Mouse (Mus musculus): ENCODE data around the gene Dnm3.
A peak's percentile ranks its signal among the peaks of the same experiment; 100 is the strongest.

Dnm3 gene

DNA sequence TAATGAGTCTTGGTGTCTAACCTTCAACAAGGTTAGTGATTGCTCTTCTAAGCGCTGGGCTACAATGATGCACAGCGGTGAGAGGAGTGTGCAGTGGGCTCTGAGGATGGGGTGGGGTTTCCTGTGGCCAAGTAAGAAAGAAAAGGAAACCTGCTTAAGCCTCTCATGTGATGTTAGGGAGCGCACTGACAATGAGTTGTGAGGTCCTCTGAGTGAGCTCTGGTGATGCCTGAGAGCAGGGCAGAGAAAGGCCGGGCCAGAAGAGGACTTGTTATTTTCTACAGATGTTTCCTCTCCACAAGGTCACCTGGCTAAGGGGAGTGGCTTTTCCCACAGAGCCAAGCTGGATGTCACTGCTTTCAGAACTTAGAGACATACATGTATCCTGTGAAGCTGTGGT is 298.4 kb downstream of the Dnm3 start:
- no peak for DNase-seq (ENCODE audit: extremely low spot score, low read depth, low spot score)

DNA sequence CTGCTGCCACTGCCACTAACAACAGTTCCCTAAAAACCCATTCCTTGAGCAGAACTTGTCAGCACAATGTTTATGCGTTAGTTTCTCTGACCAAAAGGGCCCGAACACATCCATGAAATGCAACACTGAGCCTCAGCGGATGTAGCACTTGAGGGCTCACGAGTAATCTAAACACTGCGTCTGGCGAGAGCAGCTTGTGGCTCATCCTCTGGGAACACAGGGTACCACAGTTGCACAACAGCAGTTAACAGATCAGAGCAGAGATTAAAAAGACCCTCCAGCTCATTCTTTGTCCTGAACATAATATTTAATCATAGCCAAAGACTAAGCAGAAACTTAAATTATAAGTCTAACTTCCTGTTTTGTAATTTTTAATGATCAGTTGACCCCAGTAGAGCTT is 305.0 kb downstream of the Dnm3 start:
- DNase-seq (ENCODE audit: extremely low spot score, low read depth, low spot score): no peak

DNA sequence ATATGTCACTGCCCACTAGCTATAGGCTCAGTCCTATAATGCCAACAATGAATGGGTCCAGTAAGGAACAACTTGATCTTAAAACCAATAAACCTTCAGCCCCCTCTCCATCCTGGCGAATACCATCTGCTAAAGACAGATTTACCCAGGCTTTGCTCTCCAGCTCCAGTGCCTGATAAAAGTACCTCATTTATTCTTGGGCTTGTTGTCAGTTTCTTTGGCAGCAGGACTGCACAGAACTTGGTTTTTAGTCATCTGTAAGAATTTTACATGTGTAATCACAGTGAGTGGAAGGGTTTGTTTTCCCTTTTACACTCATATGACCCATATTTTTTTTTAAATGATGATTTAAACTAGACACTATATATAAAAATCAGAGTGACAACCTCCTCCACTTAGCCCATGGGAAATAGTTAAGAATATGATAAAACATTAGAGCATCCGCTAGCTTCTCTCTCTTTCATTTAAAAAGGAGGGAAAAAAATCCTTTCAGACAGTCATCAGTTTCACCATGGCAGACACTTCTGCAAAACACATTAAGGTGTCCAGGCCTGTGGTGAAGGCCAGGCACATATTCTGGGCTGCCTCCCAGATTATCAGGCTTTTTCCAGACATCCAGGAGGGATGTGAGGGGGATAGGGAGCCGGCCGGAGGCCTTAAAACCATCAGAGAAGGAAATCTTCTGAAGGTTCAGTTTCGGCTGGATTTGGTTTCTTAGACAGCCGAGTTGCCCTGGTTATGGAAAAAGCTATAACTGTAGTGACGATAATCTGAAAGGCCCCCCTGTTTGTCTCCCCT is 313.9 kb downstream of the Dnm3 start:
- no peak for DNase-seq (ENCODE audit: extremely low spot score, low read depth, low spot score)

DNA sequence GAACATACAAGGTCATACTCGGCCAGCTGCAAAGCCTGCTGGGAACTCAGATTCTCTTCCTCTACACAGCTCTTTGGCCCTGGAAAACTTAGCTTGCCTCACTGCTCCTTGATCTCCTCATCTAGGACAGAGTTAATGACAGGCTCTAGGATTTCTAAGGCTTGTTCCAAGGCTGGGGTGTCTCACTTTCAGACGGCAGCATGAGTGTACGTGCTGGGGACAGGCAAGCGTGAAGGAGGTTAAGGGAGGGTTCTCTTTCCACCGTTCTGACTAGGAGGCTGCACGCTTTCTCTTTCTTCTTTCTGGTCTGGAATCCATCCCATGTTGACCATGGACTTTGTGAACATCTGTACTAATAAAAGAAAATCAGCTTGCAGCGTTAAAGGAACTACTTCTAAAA is 315.2 kb downstream of the Dnm3 start:
- no peak for DNase-seq (ENCODE audit: extremely low spot score, low read depth, low spot score)

DNA sequence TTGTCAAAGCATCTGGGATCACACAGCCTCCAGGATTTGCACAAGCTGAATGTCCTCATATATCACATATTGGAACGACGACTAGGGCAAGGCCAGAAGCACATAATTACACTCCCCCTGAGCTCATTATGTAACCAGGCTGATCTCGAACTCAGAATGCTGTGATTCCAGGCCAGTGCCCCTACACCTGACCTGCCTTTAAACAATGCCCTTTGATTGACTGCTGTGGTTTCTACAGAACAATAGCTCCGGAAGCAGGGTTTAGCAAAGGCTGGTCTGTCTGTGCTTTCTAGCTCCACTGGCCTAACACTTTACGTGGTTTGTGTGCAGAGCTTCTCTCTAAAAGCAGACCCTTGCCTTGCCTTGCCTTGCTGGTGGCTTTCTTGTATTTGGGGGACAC is 315.6 kb downstream of the Dnm3 start:
- DNase-seq (ENCODE audit: extremely low spot score, low read depth, low spot score): no peak

DNA sequence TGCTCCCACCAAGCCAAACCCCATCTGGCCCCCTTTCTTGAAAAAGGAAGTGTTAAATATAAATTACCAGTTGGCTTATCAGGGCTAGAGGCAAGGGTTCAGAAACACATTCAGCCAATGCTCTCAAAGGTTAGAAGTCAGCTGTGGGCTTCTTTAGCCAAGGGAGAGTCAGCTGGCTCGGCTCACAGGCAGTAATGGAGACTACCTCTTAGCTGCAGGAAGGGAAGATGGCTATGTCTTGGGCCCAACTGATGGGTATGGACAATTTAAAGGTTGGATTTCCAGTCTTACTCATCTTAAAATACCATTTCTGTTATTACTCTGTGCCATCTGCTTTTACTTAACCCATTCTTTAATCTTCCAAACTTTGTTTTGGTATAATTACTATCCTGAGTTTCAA is 317.1 kb downstream of the Dnm3 start:
- DNase-seq (ENCODE audit: extremely low spot score, low read depth, low spot score): no peak

DNA sequence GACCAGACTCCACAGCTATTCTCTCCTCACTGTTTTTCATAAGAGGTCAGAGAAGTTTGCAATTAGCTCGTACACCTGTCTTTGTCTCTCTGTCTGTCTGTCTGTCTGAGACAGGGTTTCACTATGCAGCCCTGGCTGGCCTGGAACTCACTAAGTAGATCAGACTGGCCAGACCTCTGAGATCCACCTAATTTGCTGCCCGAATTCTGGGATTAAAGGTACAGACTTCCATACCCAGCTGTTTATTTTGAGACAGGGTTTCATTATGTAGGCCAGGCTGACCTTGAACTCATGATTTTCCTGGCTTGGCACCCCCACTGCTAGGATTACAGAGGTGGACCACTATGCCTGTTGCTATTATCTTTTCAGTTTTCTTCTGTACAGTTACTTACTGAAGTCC is 319.3 kb downstream of the Dnm3 start:
- DNase-seq (ENCODE audit: extremely low spot score, low read depth, low spot score): no peak

DNA sequence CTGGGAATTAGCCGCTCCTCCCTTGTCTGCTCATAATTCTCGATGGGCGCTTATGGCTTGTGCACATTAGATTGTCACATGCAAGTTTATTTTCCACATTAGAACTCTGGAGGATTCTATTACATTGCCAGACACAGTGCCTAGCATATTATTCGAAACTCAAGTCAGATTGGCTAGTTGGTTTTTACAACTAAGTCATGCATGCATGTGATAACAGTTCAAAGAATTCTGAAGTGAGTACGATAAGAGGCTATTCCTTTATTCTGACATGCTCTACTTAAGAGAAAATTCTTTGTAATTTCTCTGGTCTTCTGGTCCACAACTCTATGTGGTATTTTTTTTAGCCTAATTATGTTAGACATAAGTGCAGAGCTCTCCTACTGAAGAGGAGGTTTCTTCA is 320.2 kb downstream of the Dnm3 start:
- DNase-seq (ENCODE audit: extremely low spot score, low read depth, low spot score): no peak

DNA sequence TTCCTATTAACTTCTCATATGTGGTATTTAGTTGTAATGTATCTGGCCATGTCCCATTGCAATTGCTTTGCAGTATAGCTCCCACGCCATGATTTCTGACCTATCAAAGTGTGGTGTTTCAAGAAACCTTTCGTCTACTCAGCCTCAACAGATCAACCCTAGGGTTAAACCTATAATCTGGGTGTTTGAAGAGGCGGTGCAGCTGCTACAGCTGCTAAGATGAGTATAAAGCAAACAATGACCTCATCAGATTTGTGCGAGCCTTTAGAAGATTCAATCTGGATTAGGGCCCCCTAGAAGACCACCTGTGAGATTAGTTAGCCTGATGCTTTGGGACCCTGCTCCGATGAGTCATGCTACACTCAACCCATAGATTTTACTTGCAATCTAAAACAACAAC is 321.0 kb downstream of the Dnm3 start:
- DNase-seq (ENCODE audit: extremely low spot score, low read depth, low spot score): no peak

DNA sequence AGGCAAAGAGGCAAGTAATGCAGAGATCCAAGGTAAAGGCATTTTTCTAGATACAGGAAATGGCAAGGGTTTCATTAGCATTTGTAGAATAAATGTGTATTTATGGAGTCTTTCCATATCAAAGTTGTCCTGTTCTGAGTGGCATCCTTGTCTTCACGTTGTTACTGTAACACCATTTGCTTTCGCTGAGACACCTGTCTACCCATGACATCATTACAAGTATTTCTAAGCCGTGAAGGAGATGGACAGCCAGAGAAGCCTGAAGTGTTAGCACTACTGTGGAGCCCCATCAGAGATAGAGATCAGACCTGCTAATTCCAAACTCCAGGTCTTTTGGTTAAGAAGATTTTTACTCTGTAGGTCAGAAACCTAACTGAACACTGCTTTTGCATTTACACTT is 322.3 kb downstream of the Dnm3 start:
- no peak for DNase-seq (ENCODE audit: extremely low spot score, low read depth, low spot score)

DNA sequence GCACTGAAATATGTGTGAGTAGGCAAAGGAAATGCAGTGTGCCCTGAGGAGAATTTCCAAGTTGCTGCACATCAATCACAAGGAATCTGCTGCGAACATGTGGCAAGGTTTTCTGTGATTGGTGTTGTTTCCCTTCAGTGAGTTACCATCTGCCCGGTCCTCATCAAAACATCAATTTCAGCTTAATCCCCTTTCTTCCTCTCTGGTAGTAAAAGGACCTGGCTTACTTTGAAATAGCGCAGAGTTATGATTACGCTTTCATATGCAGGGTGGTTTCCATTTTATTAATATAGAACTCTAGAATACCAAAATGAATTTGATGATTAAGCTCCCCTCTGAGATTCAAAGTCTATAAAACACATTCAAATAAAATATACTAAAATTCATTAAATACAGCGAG is 324.7 kb downstream of the Dnm3 start:
- peak; percentile 49 for DNase-seq (ENCODE audit: extremely low spot score, low read depth, low spot score)

DNA sequence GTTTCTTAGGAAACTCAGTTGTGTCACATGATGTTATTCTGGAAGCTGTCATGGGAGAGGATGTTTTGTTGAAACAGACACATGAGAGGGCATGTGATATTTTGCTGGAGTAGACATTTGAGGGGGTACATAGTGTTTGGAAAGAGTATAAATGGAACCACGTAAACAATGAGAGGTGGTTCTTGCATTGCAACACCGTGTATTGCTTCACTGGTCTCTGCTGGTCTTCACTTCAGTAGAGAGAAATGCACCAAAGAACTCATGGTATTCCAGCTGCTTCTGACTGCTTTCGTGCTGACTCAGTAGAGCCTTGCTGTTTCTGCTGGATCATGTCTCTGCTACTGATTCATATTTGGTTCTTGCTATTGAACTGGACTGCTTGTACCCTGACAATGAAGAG is 328.1 kb downstream of the Dnm3 start:
- DNase-seq (ENCODE audit: extremely low spot score, low read depth, low spot score): no peak

DNA sequence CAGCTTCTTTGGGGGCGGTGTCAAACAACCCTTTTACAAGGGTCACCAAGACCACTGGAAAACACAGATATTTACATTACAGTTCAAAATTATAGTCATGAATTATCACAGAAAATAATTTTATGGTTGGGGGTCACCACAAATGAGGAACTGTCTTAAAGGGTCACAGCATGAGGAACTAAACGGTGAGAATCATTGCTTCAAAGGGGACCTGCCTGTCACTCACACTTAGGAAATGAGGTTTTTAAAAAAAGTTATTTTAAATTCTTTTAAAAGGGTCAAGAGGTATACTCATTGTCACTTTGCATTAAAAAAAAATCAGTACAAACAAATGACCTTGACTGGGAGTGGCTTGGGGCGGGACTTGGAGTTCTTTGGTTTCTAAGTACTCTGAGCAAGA is 330.3 kb downstream of the Dnm3 start:
- DNase-seq (ENCODE audit: extremely low spot score, low read depth, low spot score): no peak

DNA sequence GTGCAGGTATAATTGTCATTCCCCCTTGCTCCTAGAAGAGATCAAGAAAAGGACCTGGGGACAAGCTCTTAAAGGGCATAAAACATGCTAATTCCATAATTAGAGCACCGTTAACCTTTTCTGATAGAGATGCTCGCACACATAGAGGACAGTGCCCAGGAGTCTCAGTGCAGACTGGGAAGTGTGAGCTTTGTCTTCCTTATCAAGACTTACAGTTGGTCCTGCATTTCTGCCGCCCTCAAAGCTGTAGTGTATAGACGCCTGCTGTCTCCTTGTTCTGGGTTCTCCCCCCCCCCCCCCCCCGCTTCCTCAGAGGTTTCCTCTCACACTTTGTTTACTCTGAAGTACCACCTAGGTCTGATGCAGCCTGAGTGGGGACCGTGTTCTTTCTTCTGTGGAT is 332.1 kb downstream of the Dnm3 start:
- DNase-seq (ENCODE audit: extremely low spot score, low read depth, low spot score): no peak

DNA sequence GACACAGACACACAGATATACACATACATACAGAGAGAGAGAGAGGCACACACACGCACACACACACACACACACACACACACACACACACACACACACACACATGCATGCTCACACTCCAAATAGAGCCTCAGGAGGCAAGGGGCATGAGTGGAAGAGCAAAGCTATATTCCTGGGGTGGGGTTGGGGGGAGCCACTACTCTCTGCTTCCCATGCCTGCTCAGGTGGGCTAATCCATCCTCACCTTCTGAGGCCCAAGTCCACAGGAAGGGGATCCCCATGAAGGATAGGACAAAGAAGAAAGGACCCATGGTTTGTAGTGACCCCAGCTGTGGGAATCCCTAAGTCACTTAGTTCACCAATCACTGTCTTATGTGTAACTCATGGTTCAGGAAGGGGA is 332.8 kb downstream of the Dnm3 start:
- no peak for DNase-seq (ENCODE audit: extremely low spot score, low read depth, low spot score)

DNA sequence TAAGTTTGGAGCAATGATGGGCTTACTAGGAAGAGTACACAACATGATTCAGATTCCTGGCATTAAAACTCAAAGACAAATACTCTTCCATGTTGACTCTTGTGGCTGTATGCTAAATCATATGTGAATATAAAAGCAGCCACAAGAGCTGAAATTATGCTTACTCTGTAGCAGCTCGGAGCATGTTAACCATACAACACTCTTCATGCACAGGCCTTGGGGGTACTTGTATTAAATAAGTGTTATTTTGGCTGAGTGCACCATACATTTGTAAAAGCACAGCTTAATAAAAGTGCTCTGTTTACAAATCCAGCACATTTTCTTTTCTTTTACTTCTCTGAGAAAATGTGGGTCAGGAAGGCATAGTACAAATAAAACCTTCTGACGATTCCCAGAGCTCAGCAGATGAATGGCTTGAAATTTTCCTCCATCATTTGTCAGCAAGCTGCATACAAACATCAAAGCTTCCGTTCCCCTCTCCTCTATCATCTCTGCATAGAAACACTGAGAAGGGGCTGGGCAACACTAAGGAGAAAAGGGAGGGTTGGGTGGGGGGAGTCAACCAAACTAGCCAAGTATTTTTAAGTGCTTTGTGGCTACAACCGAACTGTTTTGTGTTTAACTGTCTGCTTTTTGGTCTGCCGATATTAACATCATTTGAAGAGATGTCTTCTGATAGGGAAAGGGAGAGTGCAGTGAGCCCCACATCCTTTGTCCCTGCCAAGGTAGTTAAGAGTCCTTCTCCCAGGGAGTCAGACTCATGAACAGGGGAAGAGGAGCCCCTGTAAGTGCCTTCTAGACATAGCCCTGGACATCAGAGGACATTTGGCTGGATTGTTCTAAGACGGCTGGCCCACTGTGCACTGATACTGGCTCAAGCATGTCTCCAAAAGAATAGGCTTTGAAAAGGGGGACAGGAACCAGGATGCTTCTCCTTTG is 333.6 kb downstream of the Dnm3 start:
- no peak for DNase-seq (ENCODE audit: extremely low spot score, low read depth, low spot score)

DNA sequence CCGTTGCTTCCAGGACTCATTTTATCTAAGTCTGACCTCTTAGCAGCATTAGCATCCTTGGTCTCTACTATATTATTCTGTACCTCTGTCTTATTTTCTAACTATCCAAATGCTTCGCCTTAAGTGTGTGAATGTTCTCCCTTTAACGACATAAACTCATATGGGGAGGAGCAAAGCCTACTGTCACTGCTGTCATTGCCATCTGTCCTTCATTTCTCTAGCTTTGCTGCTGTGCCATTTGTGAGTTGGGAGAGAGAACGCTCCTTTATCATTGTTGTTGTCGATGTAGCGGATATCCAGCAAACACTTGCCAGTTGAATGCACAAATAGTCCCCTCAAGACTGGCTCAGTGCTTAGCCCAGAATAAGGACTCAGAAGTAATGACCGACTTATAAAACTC is 335.5 kb downstream of the Dnm3 start:
- no peak for DNase-seq (ENCODE audit: extremely low spot score, low read depth, low spot score)

DNA sequence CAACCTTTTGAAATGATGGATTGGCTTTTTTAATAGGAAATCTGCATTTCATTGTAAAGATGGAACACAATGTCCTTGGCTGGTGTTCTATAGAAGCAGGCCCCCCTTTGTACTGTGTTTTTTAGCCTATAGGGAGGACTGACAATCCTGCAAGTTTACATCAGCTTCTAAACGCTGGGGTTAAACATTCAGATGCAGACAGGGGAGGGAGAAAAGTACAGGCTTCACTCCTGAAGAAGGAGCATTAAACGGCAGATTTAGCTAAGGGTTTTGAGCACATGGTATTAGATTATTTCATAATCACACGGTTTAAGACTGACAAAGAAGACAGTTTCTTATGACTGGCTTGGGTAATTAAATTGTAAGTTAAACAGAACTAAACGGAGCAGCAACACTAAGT is 341.5 kb downstream of the Dnm3 start:
- DNase-seq (ENCODE audit: extremely low spot score, low read depth, low spot score): no peak

DNA sequence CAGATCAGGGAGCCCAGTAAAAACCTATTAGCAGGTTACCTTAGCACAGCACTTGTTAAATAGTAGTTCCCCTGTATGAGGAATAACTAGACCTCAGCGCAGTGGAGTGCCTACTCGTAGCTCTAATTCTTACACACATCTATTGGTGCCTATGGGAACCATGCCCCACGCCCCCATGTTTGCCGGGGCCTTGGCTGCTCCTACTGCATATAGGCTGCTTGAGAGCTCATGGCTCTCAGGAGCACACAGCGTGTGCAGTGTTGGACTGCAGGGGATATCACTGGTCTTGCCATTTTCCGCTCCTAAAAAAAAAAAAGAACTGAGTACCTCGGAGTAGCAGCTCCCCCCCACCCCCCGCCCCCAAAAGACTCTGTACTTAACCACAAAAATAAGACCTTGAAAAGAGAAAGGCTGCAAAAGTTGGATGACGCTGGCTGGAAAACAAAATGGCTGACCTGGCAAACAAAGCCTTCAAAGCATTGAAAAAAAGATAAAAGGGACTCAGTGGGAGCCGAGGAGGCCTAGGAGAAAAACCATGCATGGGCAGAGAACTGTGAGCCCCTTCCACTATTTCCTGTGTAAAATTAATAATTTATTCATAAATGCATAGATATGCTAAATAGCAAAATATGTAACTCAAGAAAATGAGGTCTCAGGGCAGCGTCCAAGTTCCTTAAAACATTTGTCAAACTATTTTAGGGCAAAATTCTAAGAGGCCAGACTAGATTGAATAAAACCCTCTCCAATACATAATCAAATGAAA is 342.2 kb downstream of the Dnm3 start:
- DNase-seq (ENCODE audit: extremely low spot score, low read depth, low spot score): no peak

DNA sequence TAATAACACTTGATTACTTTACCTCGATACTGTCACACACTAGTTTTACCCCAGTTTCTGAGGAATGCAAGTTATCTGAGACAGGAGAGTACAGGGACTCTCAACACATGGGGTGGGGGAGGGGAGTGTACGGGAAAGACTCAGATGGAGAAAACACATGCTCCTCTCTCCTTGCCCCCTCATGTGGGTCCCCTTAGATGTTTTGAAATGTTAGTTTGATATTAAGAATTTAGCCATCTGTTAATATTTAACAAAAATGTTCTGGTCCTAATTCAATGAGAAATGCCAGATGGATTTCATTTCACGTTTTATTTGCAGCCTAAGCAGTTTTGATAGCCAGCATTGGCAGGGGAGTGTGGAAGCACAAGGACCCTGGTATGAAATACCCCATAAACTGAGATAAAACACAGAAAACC is 343.2 kb downstream of the Dnm3 start:
- DNase-seq (ENCODE audit: extremely low spot score, low read depth, low spot score): no peak

DNA sequence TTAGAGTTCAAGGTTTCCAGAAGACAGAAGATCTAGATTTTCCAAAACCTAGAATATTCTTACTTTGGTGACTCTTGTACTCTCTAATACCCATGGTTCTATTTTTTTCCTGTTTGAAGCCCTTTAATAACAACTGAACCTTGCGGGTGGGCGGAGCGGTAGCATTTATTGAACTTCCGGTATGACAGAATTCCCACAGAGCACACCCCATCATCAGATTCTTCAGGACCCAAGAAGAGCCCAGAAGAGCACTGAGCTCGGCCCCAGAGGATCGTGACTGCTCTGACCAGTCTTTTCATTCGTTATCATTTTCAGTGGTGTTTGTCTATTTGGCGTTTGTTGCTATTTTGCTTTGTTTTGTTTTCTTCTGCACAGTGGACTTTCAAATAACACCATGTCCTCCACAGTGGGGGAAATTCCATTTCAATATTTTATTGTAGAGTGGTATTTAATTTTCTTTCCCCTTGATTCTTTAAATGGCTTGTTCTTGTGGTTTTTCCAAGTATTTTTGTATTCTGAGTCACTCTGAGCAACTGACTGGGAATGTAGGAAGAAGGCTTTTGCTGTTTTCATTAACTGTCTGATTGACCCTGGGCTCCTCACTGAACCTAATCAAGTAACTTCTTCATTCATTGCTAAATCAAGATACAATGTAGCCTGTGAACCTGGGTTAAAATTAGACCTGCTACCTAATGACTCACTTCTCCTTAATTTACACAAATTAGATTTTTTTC is 344.8 kb downstream of the Dnm3 start:
- DNase-seq (ENCODE audit: extremely low spot score, low read depth, low spot score): no peak

Measured in hindlimb bud, embryonic 11.5 days (tissue).